Mouse (Mus musculus): Measurements from ENCODE around the gene Rab20. TPM values are rescaled to one million over a fixed set of nuclear protein-coding genes. Genes with fewer than 3 reads are reported as not detected.

Gene Rab20
- polyA plus RNA-seq, 1 experiment from 2014 or later, result 20.9 TPM

- Histone ChIP-seq H3K27ac (ENCODE audit: low read depth, low read length) (no peak overlapping the region), H3K4me2 (no peak overlapping the region), H3K9ac (ENCODE audit: low read depth, low read length) (no peak overlapping the region), H3K27me3 (ENCODE audit: control insufficient read depth, insufficient read depth, low read length) (no peaks in the 10 kb centered on the region), H3K4me1 (ENCODE audit: control insufficient read depth, insufficient read depth, low read length) (peaks cover 36% of the 10 kb centered on the region), H3K4me3 (ENCODE audit: low read depth, low read length) (no peak overlapping the region), H3K36me3 (ENCODE audit: control insufficient read depth, insufficient read depth, low read length) (no peaks in the 10 kb centered on the region), H3K9me3 (replicated peaks; ENCODE audit: control insufficient read depth, low read length) (no peaks in the 10 kb centered on the region)
- WGBS (ENCODE audit: insufficient replicate concordance), result 40% methylated on average over 11 of the region's 12 CpGs
- ATAC-seq (replicated peaks; ENCODE audit: insufficient number of reproducible peaks, low FRiP score, low TSS enrichment), result no peak
Observed at GRCm38 (mm10) chr8:11457981-11458836, 20.3 kb downstream of the Rab20 start.

- Histone ChIP-seq H3K9ac (ENCODE audit: low read depth, low read length) (no peak overlapping the region), H3K4me1 (ENCODE audit: control insufficient read depth, insufficient read depth, low read length) (peaks cover 36% of the 10 kb centered on the region), H3K27me3 (ENCODE audit: control insufficient read depth, insufficient read depth, low read length) (no peaks in the 10 kb centered on the region), H3K27ac (ENCODE audit: low read depth, low read length) (no peak overlapping the region; the same call in 1 of the 2 replicates), H3K9me3 (replicated peaks; ENCODE audit: control insufficient read depth, low read length) (no peaks in the 10 kb centered on the region), H3K4me3 (ENCODE audit: low read depth, low read length) (no peak overlapping the region), H3K4me2 (no peak overlapping the region), H3K36me3 (ENCODE audit: control insufficient read depth, insufficient read depth, low read length) (no peaks in the 10 kb centered on the region)
- no peak for ATAC-seq (replicated peaks; ENCODE audit: insufficient number of reproducible peaks, low FRiP score, low TSS enrichment)
- 61% methylated on average over 3 of the region's 3 CpGs for WGBS (ENCODE audit: insufficient replicate concordance)
Observed at GRCm38 (mm10) chr8:11457278-11457677, 21.2 kb downstream of the Rab20 start.

GRCm38 (mm10) chr8:11454228-11454627 lies 24.3 kb downstream of the Rab20 start:
- Histone ChIP-seq H3K36me3 (ENCODE audit: control insufficient read depth, insufficient read depth, low read length) (no peaks in the 10 kb centered on the region), H3K9me3 (replicated peaks; ENCODE audit: control insufficient read depth, low read length) (no peaks in the 10 kb centered on the region), H3K4me1 (ENCODE audit: control insufficient read depth, insufficient read depth, low read length) (peaks cover 32% of the 10 kb centered on the region), H3K4me2 (no peak overlapping the region), H3K9ac (ENCODE audit: low read depth, low read length) (no peak overlapping the region), H3K27me3 (ENCODE audit: control insufficient read depth, insufficient read depth, low read length) (no peaks in the 10 kb centered on the region), H3K27ac (ENCODE audit: low read depth, low read length) (no peak overlapping the region), H3K4me3 (ENCODE audit: low read depth, low read length) (no peak overlapping the region)
- WGBS (ENCODE audit: insufficient replicate concordance), result 74% methylated on average over 12 of the region's 12 CpGs
- ATAC-seq (replicated peaks; ENCODE audit: insufficient number of reproducible peaks, low FRiP score, low TSS enrichment), result no peak

- no peak for ATAC-seq (replicated peaks; ENCODE audit: insufficient number of reproducible peaks, low FRiP score, low TSS enrichment)
- no peak overlapping the region for H3K4me3 ChIP-seq (ENCODE audit: low read depth, low read length)
- H3K4me1 ChIP-seq (ENCODE audit: control insufficient read depth, insufficient read depth, low read length), result peaks cover 19% of the 10 kb centered on the region
- no peak overlapping the region for H3K9ac ChIP-seq (ENCODE audit: low read depth, low read length)
- WGBS (ENCODE audit: insufficient replicate concordance), result 61% methylated on average over 4 of the region's 4 CpGs
- H3K27me3 ChIP-seq (ENCODE audit: control insufficient read depth, insufficient read depth, low read length), result no peaks in the 10 kb centered on the region
- no peaks in the 10 kb centered on the region for H3K9me3 ChIP-seq (replicated peaks; ENCODE audit: control insufficient read depth, low read length)
- H3K4me2 ChIP-seq, result no peak overlapping the region
- no peak overlapping the region for H3K27ac ChIP-seq (ENCODE audit: low read depth, low read length)
- H3K36me3 ChIP-seq (ENCODE audit: control insufficient read depth, insufficient read depth, low read length), result 0 out of 2 replicates have a peak, but pooled peaks cover 3% of the 10 kb centered on the region
Observed at GRCm38 (mm10) chr8:11452974-11453373, 25.5 kb downstream of the Rab20 start.

- H3K36me3 ChIP-seq (ENCODE audit: control insufficient read depth, insufficient read depth, low read length), result 0 out of 2 replicates have a peak, but pooled peaks cover 3% of the 10 kb centered on the region
- no peak overlapping the region for H3K9ac ChIP-seq (ENCODE audit: low read depth, low read length)
- ATAC-seq (replicated peaks; ENCODE audit: insufficient number of reproducible peaks, low FRiP score, low TSS enrichment), result no peak
- no peak overlapping the region for H3K4me3 ChIP-seq (ENCODE audit: low read depth, low read length)
- H3K4me1 ChIP-seq (ENCODE audit: control insufficient read depth, insufficient read depth, low read length), result peaks cover 15% of the 10 kb centered on the region
- no peaks in the 10 kb centered on the region for H3K9me3 ChIP-seq (replicated peaks; ENCODE audit: control insufficient read depth, low read length)
- no peak overlapping the region for H3K27ac ChIP-seq (ENCODE audit: low read depth, low read length)
- H3K27me3 ChIP-seq (ENCODE audit: control insufficient read depth, insufficient read depth, low read length), result no peaks in the 10 kb centered on the region
- no peak overlapping the region for H3K4me2 ChIP-seq
- 73% methylated on average over 3 of the region's 3 CpGs for WGBS (ENCODE audit: insufficient replicate concordance)
Observed at GRCm38 (mm10) chr8:11452559-11452958, 26.0 kb downstream of the Rab20 start.

GRCm38 (mm10) chr8:11452152-11452551 lies 26.4 kb downstream of the Rab20 start:
- 84% methylated on average over 1 of the region's 1 CpGs for WGBS (ENCODE audit: insufficient replicate concordance)
- Histone ChIP-seq H3K27ac (ENCODE audit: low read depth, low read length) (no peak overlapping the region), H3K4me3 (ENCODE audit: low read depth, low read length) (no peak overlapping the region), H3K4me1 (ENCODE audit: control insufficient read depth, insufficient read depth, low read length) (peaks cover 12% of the 10 kb centered on the region), H3K4me2 (no peak overlapping the region), H3K27me3 (ENCODE audit: control insufficient read depth, insufficient read depth, low read length) (no peaks in the 10 kb centered on the region), H3K36me3 (ENCODE audit: control insufficient read depth, insufficient read depth, low read length) (0 out of 2 replicates have a peak, but pooled peaks cover 3% of the 10 kb centered on the region), H3K9me3 (replicated peaks; ENCODE audit: control insufficient read depth, low read length) (no peaks in the 10 kb centered on the region), H3K9ac (ENCODE audit: low read depth, low read length) (no peak overlapping the region)
- no peak for ATAC-seq (replicated peaks; ENCODE audit: insufficient number of reproducible peaks, low FRiP score, low TSS enrichment)

- Histone ChIP-seq H3K4me1 (ENCODE audit: control insufficient read depth, insufficient read depth, low read length) (peaks cover 12% of the 10 kb centered on the region), H3K27ac (ENCODE audit: low read depth, low read length) (no peak overlapping the region), H3K9ac (ENCODE audit: low read depth, low read length) (peak overlapping the region; percentile 18; the same call in 1 of the 2 replicates), H3K36me3 (ENCODE audit: control insufficient read depth, insufficient read depth, low read length) (peaks cover 9% of the 10 kb centered on the region), H3K4me2 (no peak overlapping the region), H3K4me3 (ENCODE audit: low read depth, low read length) (no peak overlapping the region), H3K9me3 (replicated peaks; ENCODE audit: control insufficient read depth, low read length) (no peaks in the 10 kb centered on the region), H3K27me3 (ENCODE audit: control insufficient read depth, insufficient read depth, low read length) (no peaks in the 10 kb centered on the region)
- WGBS (ENCODE audit: insufficient replicate concordance), result 23% methylated on average over 8 of the region's 8 CpGs
- peak; percentile 53; the same call in 1 of the 2 replicates for ATAC-seq (replicated peaks; ENCODE audit: insufficient number of reproducible peaks, low FRiP score, low TSS enrichment)
Observed at GRCm38 (mm10) chr8:11450184-11451113, 28.1 kb downstream of the Rab20 start.

GRCm38 (mm10) chr8:11447910-11448570 lies 30.5 kb downstream of the Rab20 start:
- Histone ChIP-seq H3K9ac (ENCODE audit: low read depth, low read length) (no peak overlapping the region), H3K4me1 (ENCODE audit: control insufficient read depth, insufficient read depth, low read length) (peaks cover 12% of the 10 kb centered on the region), H3K9me3 (replicated peaks; ENCODE audit: control insufficient read depth, low read length) (no peaks in the 10 kb centered on the region), H3K36me3 (ENCODE audit: control insufficient read depth, insufficient read depth, low read length) (peaks cover 13% of the 10 kb centered on the region), H3K27ac (ENCODE audit: low read depth, low read length) (no peak overlapping the region), H3K27me3 (ENCODE audit: control insufficient read depth, insufficient read depth, low read length) (no peaks in the 10 kb centered on the region), H3K4me3 (ENCODE audit: low read depth, low read length) (no peak overlapping the region), H3K4me2 (no peak overlapping the region)
- 86% methylated on average over 23 of the region's 23 CpGs for whole genome bisulfite sequencing (ENCODE audit: insufficient replicate concordance)
- ATAC-seq (replicated peaks; ENCODE audit: insufficient number of reproducible peaks, low FRiP score, low TSS enrichment), result no peak

Measured in heart, embryonic 11.5 days (tissue).